Mouse (Mus musculus): Measurements from ENCODE around the gene Ushbp1.
A peak's percentile ranks its signal among the peaks of the same experiment; 100 is the strongest.

The Ushbp1 gene

DNA sequence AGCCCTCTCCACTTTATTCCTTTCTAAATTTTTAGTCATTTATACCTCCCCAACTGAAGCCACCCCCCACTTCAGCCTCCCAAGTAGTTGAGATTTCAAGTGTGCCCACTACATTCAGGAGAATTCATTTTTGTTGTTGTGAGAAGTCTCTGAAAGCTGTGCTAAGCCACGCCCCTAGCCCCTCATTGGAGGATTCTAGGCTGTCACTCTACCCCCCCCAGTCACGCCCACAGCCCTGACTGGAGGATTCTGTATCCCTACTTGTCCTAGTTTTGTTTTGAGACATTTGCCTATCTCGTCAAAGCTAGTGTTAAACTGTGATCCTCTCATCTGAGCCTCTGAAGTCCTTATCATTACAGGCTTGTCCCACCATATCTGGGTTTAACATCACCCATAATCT, 2.7 kb downstream of the Ushbp1 start:
- no peak for DNase-seq (ENCODE audit: low read depth)

DNA sequence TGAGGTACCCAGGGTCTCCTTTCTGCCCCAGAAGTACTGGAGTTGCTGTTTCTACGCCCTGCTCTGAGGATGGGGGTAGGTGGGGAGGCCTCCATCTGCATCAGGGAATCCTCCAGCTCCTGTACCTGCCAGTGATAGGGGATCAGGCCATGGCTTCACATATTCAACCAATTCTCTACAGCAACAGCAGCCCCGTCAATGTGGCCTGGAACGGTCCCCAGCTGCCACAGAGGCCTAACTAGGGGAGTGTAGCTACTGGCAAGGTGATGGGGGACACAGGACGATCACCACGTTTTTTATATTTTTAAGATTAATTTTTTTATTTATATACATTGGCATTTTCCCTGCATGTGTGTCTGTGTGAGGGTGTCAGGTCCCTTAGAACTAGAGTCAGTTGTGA, 3.2 kb downstream of the Ushbp1 start:
- no peak for DNase-seq (ENCODE audit: low read depth)

DNA sequence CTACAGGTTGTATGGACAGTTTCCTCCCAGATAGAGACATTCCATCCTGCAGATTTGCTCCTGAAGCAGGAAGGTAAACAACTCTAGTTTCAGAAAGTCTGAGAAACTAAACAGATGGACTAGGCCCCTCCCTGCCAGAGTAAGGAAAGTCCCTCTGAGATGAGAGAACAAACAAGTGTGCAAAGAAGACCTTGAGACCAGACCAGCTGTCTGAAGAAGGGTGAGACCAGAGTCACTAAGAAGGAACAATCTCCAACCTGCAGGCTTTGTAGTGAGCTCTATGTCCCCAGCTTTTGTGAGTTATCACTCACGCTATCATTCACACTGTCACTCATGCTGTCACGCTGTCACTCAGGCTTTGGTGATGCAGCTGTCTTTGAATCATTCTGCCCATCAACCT, 3.9 kb downstream of the Ushbp1 start:
- DNase-seq (ENCODE audit: low read depth) = no peak

DNA sequence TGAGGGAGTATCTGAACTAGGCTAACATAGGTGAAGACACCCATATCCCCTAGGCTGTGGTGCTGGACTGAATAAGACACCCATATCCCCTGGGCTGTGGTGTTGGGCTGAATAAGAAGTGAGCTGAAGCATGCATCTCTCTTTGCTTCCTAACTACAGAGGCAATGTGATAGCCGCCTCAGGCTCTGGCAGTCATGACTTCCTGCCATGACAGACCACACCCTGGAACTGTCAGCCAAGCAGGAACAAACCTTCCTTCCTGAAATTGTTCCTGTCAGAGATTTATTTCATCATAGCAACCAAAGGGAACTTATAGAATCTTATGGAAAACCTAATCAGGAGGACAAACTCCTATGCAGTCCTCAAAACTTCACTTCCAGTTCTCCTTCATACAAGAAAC, 7.3 kb downstream of the Ushbp1 start:
- no peak for DNase-seq (ENCODE audit: low read depth)

GRCm38 (mm10) chr8:71385212-71385835, 10.3 kb downstream of the Ushbp1 start:
- no peak for DNase-seq (ENCODE audit: low read depth)

DNA sequence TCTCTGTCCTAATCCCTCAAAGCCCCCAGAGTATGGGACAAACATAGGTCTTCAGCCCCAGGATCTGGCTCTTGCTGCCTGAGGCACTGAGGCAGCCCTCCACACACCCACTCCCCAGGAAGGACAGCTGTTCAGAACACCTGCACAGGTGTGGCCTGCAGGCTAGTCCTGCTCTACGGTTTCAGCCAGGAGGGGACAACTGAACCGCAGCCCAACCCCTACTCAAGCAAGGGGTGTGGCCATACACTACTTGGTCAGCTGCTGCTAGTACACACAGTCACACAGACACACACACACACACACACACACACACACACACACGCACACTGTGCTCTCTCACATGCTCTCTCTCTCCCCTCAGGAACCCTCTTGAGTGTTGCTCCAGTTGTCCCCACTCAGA, 11.7 kb downstream of the Ushbp1 start:
- no peak for DNase-seq (ENCODE audit: low read depth)

GRCm38 (mm10) chr8:71383396-71383795, 12.2 kb downstream of the Ushbp1 start:
- DNase-seq (ENCODE audit: low read depth) = no peak

DNA sequence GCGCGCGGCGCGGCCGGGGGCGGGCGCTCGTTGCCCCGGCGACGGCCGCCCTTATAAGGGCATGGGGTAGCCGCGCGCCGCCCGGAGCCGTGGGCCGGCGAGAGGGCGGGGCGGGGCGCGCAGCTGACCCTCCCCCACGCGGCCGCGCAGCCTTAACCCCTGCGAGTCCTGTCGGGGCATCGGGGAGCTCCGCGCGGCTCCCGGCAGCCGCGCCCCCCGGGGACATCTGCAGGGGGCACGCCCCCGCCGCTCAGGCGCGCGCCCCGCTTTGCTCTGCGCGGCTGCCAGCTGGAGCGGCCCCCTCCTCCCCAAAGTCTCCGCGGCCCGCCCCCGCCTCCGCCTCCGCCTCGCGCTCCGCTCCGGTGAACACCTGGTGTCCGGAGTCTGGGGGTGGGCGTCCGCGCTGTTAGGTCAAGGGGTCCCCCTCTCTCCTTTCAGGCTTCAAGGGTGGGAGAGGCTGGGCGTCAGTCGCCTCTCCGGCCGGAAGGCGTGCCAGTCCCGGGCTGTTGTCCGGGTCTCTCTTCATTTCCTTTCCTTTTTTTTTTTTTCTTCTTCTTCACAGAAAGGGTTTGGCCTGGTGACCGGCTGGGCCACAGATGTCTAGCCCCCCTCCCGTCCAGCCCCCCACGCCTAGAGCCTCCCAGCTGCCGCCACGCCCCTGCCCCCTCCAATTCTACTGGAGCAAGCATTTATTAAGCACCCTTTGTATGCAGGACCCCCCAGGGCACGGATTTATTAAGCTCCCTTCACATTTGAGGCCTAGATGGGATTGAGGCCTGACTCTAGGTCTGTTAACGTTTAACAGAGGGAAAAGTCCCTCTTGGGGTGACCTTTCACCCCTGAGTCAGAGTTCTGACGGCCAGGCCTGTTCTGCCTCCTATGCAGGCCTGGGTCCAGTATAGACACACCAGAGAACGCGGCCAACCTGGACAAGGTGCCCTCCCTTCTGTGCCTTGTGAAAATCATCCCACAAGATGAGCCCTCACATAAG, 13.3 kb downstream of the Ushbp1 start:
- DNase-seq (ENCODE audit: low read depth) = no peak

- no peak for DNase-seq (ENCODE audit: low read depth)
Observed at GRCm38 (mm10) chr8:71381421-71381970, 14.1 kb downstream of the Ushbp1 start, which contains the start of gene Nr2f6. Gene Nr2f6 (minus strand): TSS chr8:71381960.

DNA sequence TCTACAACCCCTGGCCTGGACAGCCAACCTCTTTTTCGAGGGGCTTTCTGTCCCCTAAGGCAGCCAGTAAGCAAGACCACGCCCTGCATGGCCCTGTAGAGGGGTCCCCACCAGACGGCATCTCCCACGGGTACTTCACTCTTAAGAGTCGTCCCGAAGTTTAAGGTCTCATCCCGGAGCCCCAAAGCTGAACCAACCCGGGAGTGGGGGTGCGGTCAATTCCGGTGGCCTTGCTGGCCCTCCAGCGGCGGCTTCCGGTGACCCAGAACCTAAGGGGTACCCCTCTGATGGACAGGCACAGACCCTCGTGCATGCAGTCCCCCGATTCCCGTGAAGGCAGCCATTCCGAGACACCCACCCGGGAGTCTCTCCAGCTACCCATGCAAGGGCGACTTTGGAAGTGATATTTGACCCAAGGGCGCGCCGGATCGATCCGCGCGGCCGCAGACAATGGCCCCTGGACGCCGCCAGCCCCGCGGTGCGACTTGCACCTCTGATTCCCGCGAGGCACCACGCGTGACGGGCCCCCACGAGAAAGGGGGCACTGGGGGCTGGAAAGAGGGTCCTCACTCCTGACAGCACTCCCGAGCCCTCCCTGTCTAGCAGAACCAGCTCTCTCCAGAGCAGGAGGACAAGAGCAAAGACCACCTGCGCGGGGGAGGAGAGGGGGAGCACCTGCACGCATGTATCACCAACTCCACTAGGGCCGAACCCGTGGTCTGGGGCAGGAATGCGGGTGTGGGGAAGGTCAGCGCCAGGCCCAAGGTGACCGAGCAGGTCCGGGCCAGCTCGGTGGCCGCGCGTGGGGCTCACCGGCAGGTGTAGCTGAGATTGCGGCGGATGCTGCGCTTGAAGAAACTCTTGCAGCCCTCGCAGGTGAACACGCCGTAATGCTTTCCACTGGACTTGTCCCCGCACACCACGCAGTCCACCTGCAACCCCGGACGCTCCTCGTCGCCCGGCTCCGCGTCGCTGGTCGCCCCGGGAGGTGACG, 15.1 kb downstream of the Ushbp1 start:
- DNase-seq (ENCODE audit: low read depth) = no peak

DNA sequence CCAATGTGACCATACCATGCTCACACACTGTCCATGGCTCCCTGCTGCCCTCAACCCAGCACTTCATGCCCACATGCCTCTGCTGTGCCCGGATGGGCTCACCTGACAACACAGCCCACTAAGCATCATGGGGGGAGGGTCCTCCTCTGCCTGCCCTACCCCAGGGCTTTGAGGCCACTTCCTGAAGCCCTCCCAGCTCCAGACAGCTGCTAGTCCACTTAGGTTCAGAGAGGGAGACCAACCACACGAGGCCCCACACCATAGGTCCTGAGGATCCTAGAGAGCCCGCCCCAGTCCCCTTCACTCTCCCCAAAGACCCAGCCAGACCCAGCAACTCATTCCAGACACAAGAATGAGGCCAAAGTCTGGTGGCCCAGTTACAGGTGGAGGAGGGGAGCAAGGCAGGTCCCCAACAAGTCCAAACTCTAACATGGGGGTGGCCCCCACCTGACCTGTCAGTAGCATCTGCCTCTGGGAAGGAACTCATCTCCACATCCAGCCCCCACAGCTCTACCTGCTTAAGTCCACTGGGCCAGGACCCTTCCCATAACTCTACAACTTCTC, 16.0 kb downstream of the Ushbp1 start:
- no peak for DNase-seq (ENCODE audit: low read depth)

- DNase-seq (ENCODE audit: low read depth) = no peak
Observed at GRCm38 (mm10) chr8:71379008-71379407, 16.6 kb downstream of the Ushbp1 start.

GRCm38 (mm10) chr8:71376423-71377030, 19.1 kb downstream of the Ushbp1 start:
- DNase-seq (ENCODE audit: low read depth) = no peak

DNA sequence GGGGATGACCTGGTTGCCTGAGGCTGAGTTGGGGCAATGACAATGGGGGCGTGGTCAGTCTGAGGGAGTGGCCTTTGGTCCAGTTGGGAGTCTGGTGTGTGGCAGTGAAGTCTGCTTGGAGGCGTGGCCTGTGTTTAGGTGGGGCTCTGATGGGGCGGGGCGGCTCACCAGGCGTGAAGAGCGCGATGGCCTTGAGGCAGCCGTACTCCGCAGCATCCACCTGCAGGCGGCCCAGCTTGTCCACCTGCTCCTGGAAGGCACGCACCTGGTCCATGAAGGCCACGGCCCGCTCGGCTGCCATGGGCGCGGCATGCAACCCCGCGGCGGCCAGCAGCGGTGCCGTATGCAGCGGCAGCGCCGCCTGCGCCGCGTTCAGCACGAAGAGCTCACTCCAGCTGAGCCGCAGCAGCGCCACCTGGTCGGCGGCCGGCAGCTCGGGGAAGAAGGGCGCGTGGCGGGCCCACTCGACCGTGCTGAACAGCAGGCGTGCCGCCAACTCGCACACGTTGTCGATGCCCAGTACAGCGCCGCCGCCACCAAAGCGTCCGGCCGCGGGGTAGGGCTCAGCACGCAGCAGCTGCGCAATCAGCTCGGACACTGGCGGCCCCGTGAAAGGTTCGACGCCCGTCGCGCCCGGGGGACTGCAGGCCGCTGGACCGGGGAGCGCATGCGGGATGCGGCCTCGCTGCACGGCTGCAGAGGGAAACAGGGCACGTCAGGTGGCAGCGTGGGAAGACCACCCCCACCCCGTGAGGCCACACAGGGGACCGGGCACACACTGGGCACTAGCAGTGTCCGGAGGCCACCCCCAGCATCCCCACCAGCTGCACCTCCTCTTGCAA, 19.8 kb downstream of the Ushbp1 start:
- peak; percentile 60 for DNase-seq (ENCODE audit: low read depth)

GRCm38 (mm10) chr8:71374616-71375206, 20.9 kb downstream of the Ushbp1 start:
- no peak for DNase-seq (ENCODE audit: low read depth)

DNA sequence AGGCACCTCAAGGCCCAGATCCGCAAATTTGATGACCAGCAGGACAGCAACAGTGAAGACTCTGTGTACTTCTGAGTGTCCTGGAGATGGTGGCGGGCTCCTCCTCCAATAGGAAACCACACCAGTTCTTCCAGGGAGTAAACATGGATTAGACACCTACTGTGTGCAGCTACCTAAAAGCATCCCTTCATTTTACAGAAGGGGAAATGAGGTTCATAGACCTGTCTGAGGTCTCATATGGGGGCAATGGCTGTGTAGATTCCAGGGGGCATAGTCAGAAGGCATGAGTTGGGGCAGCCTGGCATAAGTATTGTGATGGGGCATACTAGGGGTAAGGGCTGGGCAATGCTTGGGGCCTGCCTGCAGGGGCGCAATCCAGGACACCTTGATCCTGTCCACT, 22.6 kb downstream of the Ushbp1 start:
- no peak for DNase-seq (ENCODE audit: low read depth)

DNA sequence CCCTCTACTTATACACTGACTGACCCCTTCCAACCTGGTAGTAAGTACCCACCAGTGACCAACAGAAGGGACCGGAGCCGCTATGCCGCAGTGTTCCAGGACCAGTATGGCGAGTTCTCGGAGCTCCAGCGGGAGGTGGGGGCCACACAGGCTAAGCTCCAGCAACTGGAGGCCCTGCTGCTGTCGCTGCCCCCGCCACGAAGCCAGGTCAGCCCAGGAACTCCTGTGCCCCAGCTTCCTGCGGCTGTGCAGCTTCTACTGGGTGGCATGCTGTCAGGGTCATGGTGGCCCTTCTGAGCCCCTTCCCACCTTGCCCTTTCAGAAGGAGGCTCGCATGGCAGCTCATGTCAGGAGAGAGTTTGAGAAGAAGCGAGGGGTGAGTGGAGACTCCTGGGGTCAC, 23.2 kb downstream of the Ushbp1 start:
- no peak for DNase-seq (ENCODE audit: low read depth)

DNA sequence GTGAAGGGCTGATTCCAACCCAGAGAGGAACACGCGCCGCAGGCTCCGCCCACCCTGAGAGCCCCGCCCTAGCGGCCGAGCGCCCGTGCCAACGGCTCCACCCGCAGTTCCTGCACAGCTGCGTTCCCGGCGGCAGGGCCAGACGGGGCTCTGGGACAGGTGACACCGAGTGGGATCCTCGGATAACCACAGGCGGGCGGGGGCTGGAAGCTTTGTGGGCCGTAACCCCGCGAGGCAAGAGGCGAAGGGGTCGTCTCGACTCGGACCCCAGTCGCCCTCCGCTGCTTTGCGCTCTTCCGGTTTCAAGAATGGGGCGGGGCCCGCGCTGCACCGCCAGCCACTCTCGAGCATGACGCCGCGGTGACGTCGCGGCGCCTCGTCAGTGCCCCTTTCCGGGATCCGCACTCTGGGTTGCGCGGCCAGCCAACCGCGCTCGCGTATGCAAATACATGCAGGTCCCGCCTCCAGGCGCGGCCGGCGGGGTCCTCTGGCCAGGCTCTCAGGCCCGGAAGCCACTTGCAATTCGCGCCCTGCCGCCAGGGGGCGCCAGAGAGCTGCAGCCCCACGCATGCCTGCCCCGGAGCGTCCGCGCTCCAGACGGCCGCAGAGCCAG, 24.3 kb downstream of the Ushbp1 start, which contains the start of gene Ocel1:
Ocel1 (plus strand) TSS at position 63 of the 613 bp plus-strand sequence.
- DNase-seq (ENCODE audit: low read depth) = peak; percentile 97

GRCm38 (mm10) chr8:71370711-71371235, 24.8 kb downstream of the Ushbp1 start:
- DNase-seq (ENCODE audit: low read depth) = no peak
